Mouse (Mus musculus) cortical plate, adult 2 months (tissue): ENCODE results near the gene Ndrg3. TPM values are rescaled to one million over a fixed set of nuclear protein-coding genes. Genes with fewer than 3 reads are reported as not detected.

Experiments used
- H3K27ac ChIP-seq: fragments of 200-500 bp; 2 replicates; pipeline ENCODE4 v1.5.1; 2012; ENCODE audit warnings: low read length, control low read depth, inconsistent platforms; ENCODE audit not compliant: insufficient read depth
- H3K4me1 ChIP-seq: fragments of 200-500 bp; 2 replicates; pipeline ENCODE4 v1.6.1; 2011; ENCODE audit warnings: low read length; ENCODE audit not compliant: control insufficient read depth, insufficient read depth
- H3K4me3 ChIP-seq: fragments of 200-500 bp; 2 replicates; pipeline ENCODE4 v1.5.1; 2011; ENCODE audit warnings: mild to moderate bottlenecking, low read length, control low read depth; ENCODE audit not compliant: insufficient read depth
- CTCF ChIP-seq: fragments of 200-500 bp; IDR thresholded peaks from 2 replicates; pipeline ENCODE4 v1.5.1; 2011; ENCODE audit warnings: mild to moderate bottlenecking, control low read depth, low read length; ENCODE audit not compliant: insufficient read depth; ENCODE audit errors: extremely low read depth
- POLR2A ChIP-seq: fragments of 200-500 bp; IDR thresholded peaks from 2 replicates; pipeline ENCODE4 v1.6.1; 2011; ENCODE audit warnings: mild to moderate bottlenecking, low read length, control low read depth; ENCODE audit not compliant: insufficient read depth; ENCODE audit errors: extremely low read depth
- polyA plus RNA-seq: library from polyadenylated mRNA; depleted of rRNA; stranded (reverse); fragments of >200 nt; gene quantifications from 2 replicates; pipeline ENCODE4 v1.2.3, GENCODE M21; 2012

The Ndrg3 gene
- polyA plus RNA-seq, 1 experiment, result 585 TPM

DNA sequence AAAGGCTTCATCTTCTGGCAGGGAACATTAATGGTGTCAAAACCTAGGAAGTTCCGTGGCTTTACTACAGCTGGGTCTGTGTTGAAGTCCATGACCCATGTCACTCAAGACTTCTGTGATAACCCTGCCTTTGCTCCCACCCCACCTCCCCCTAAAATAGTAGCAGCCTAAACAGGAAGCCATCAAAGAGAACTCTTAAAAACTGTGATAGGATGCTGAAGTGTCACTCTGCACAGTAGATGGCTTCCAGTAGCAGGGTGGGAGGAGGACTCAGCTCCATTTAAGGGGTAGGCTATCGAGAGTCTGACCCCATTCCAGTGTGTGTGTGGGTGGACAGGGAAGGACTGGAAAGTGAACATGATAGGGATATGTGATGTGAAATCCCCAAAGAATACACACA, 16.9 kb downstream of the Ndrg3 start:
- Histone ChIP-seq H3K4me1 (peaks cover 17% of the 10 kb centered on the region), H3K4me3 (no peak overlapping the region), H3K27ac (peak overlapping the region; percentile 17; the same call in 1 of the 2 replicates)
- TF ChIP-seq CTCF (no peak), POLR2A (no peak)

GRCm38 (mm10) chr2:156973316-156974100, 18.3 kb downstream of the Ndrg3 start:
- TF ChIP-seq POLR2A, result no peak
- no peak for TF ChIP-seq CTCF
- Histone ChIP-seq H3K4me1 (peaks cover 20% of the 10 kb centered on the region), H3K27ac (peak overlapping the region; percentile 68), H3K4me3 (no peak overlapping the region)

- no peak overlapping the region for H3K4me3 ChIP-seq
- no peak for TF ChIP-seq CTCF
- no peak for TF ChIP-seq POLR2A
- H3K27ac ChIP-seq, result no peak overlapping the region
- H3K4me1 ChIP-seq, result peaks cover 19% of the 10 kb centered on the region
Measured at GRCm38 (mm10) chr2:156970253-156970652, 21.6 kb downstream of the Ndrg3 start.

- no peak overlapping the region for H3K27ac ChIP-seq
- no peak overlapping the region for H3K4me3 ChIP-seq
- TF ChIP-seq CTCF (no peak), POLR2A (no peak)
- H3K4me1 ChIP-seq, result peaks cover 14% of the 10 kb centered on the region
Measured at GRCm38 (mm10) chr2:156968501-156968900, 23.4 kb downstream of the Ndrg3 start.

DNA sequence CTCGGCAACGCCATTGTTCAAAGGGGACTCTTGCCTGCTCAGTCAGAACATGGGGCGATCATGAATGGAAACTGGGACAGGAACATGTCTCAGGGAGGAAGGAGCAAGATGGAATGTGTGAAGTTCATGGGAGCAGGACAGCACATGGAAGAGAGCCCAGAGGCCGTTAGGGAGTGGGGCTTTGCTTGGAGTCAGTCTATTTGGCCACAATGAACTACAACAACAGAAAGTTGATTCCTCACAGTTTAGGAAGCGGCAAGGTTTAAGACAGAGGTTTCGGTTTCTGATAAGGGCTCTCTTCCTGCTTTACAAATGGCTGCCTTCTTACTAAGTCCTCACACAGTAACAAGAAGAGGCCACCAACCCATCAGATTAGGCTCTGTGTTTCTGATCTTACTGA, 24.5 kb downstream of the Ndrg3 start:
- Histone ChIP-seq H3K4me1 (peaks cover 9% of the 10 kb centered on the region), H3K27ac (no peak overlapping the region), H3K4me3 (no peak overlapping the region)
- TF ChIP-seq CTCF (no peak), POLR2A (no peak)

GRCm38 (mm10) chr2:156963891-156964290, 28.0 kb downstream of the Ndrg3 start:
- Histone ChIP-seq H3K4me3 (no peak overlapping the region), H3K4me1 (peaks cover 7% of the 10 kb centered on the region), H3K27ac (no peak overlapping the region)
- TF ChIP-seq POLR2A, result no peak
- TF ChIP-seq CTCF, result no peak

- Histone ChIP-seq H3K4me3 (no peak overlapping the region), H3K4me1 (peaks cover 11% of the 10 kb centered on the region; the same call in 1 of the 2 replicates), H3K27ac (no peak overlapping the region)
- TF ChIP-seq CTCF (no peak), POLR2A (no peak)
Measured at GRCm38 (mm10) chr2:156958496-156959252, 33.2 kb downstream of the Ndrg3 start.

DNA sequence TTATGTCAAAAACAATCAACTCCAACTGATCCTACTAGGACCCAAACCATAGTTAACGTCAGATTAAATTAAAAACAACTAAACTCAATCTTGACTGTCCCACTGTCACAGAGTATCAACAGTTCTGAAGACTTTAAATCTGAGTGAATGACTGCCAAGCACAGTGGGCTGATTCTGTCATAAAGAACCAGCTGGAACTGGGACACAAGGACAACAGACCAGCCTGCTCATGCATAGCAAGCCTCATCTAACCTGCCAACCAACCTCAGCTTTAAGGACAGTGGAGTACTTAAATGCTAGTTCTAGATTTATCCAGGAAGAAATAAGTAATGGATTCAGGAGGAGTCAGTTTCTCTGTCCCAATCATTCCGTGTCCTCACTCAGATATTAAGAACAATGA, 34.8 kb downstream of the Ndrg3 start:
- Histone ChIP-seq H3K27ac (no peak overlapping the region), H3K4me1 (peaks cover 11% of the 10 kb centered on the region; the same call in 1 of the 2 replicates), H3K4me3 (no peak overlapping the region)
- TF ChIP-seq POLR2A (no peak), CTCF (no peak)

DNA sequence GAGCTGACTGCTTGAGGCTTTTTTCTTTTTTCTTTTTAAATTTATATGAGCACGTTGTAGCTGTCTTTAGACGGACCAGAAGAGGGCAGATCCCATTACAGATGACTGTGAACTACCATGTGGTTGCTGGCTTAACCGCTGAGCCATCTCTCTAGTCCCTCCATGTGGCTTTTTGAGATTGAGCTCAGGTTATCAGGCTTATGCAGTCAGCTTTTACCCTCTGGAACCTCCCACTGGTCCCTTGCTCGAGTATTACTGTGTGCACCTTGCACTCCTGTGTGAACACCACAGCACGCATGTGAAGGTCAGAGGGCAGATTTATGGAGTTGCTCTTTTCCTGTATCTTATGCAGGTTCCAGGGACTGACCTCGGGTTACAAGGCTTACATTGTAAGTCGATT, 35.5 kb downstream of the Ndrg3 start:
- TF ChIP-seq CTCF (no peak), POLR2A (no peak)
- peaks cover 11% of the 10 kb centered on the region; the same call in 1 of the 2 replicates for H3K4me1 ChIP-seq
- no peak overlapping the region for H3K4me3 ChIP-seq
- H3K27ac ChIP-seq, result no peak overlapping the region

DNA sequence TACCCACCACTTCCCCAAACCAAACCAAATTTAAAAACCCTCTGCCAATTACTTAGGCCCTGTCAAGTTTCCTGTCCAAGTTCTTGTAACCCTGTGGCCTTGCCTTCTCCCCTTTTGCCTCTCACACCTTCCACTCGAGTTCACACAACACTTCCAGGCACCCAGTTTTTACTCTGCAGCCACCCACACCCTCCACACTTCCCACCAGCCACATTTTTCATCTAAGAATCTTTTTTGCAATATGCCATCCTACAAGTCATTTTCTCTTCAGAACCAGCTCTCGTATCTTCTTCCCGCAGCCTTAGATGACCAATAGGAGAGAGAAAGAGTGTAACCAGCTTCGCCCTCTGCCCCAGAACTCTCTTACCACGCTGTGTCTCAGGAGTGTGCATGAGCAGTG, 37.4 kb downstream of the Ndrg3 start:
- TF ChIP-seq POLR2A (no peak), CTCF (no peak)

More for the DNA sequence above, 37.4 kb downstream of the Ndrg3 start:
- peaks cover 10% of the 10 kb centered on the region; the same call in 1 of the 2 replicates for H3K4me1 ChIP-seq
- H3K27ac ChIP-seq, result no peak overlapping the region
- no peak overlapping the region for H3K4me3 ChIP-seq
